Mouse (Mus musculus): ENCODE results near the gene Skap1. TPM values are rescaled to one million over a fixed set of nuclear protein-coding genes. Genes with fewer than 3 reads are reported as not detected.

The Skap1 gene
- polyA plus RNA-seq, 1 experiment from 2014 or later: 0.35 TPM

- ATAC-seq: no peak
- 30% methylated on average over 9 of the region's 9 CpGs for WGBS (ENCODE audit: insufficient replicate concordance)
Measured at GRCm38 (mm10) chr11:96468048-96468745, 3.8 kb downstream of the Skap1 start.

GRCm38 (mm10) chr11:96482711-96483110 lies 18.3 kb downstream of the Skap1 start:
- no peak overlapping the region for H3K4me2 ChIP-seq (ENCODE audit: low read depth, low read length)
- H3K9me3 ChIP-seq (ENCODE audit: low read length): no peaks in the 10 kb centered on the region
- no peak overlapping the region for H3K27ac ChIP-seq (ENCODE audit: low read depth)
- TF ChIP-seq CTCF (IDR thresholded peaks at IDR 0.05; ENCODE audit: low read depth): no peak
- no peak for TF ChIP-seq EP300 (IDR thresholded peaks at IDR 0.05; ENCODE audit: low read depth)
- 58% methylated on average over 3 of the region's 3 CpGs for WGBS (ENCODE audit: insufficient replicate concordance)
- H3K4me3 ChIP-seq (ENCODE audit: low read depth, low read length): no peak overlapping the region
- ATAC-seq: no peak
- H3K9ac ChIP-seq (replicated peaks): no peak overlapping the region
- H3K36me3 ChIP-seq (replicated peaks; ENCODE audit: insufficient read depth, low read length): no peaks in the 10 kb centered on the region
- DNase-seq: no peak
- 0 out of 2 replicates have a peak, but pooled peaks cover 3% of the 10 kb centered on the region for H3K27me3 ChIP-seq (ENCODE audit: insufficient read depth, low read length)
- H3K4me1 ChIP-seq (ENCODE audit: insufficient read depth): no peaks in the 10 kb centered on the region

More at GRCm38 (mm10) chr11:96468048-96468745, 3.8 kb downstream of the Skap1 start:
- Histone ChIP-seq H3K9ac (replicated peaks) (no peak overlapping the region), H3K36me3 (replicated peaks; ENCODE audit: insufficient read depth, low read length) (no peaks in the 10 kb centered on the region), H3K4me1 (ENCODE audit: insufficient read depth) (no peaks in the 10 kb centered on the region), H3K27ac (ENCODE audit: low read depth) (no peak overlapping the region), H3K4me2 (ENCODE audit: low read depth, low read length) (no peak overlapping the region), H3K4me3 (ENCODE audit: low read depth, low read length) (no peak overlapping the region), H3K27me3 (ENCODE audit: insufficient read depth, low read length) (peaks cover 30% of the 10 kb centered on the region), H3K9me3 (ENCODE audit: low read length) (no peaks in the 10 kb centered on the region)
- DNase-seq: no peak
- no peak for TF ChIP-seq EP300 (IDR thresholded peaks at IDR 0.05; ENCODE audit: low read depth)
- no peak for TF ChIP-seq CTCF (IDR thresholded peaks at IDR 0.05; ENCODE audit: low read depth)

GRCm38 (mm10) chr11:96483179-96483578 lies 18.8 kb downstream of the Skap1 start:
- 0 out of 2 replicates have a peak, but pooled peaks cover 3% of the 10 kb centered on the region for H3K27me3 ChIP-seq (ENCODE audit: insufficient read depth, low read length)
- no peak overlapping the region for H3K4me3 ChIP-seq (ENCODE audit: low read depth, low read length)
- TF ChIP-seq CTCF (IDR thresholded peaks at IDR 0.05; ENCODE audit: low read depth) (no peak), EP300 (IDR thresholded peaks at IDR 0.05; ENCODE audit: low read depth) (no peak)
- no peak overlapping the region for H3K4me2 ChIP-seq (ENCODE audit: low read depth, low read length)
- no peak for DNase-seq
- H3K4me1 ChIP-seq (ENCODE audit: insufficient read depth): no peaks in the 10 kb centered on the region
- no peaks in the 10 kb centered on the region for H3K36me3 ChIP-seq (replicated peaks; ENCODE audit: insufficient read depth, low read length)
- no peaks in the 10 kb centered on the region for H3K9me3 ChIP-seq (ENCODE audit: low read length)
- H3K27ac ChIP-seq (ENCODE audit: low read depth): no peak overlapping the region
- H3K9ac ChIP-seq (replicated peaks): no peak overlapping the region
- ATAC-seq: no peak

- WGBS (ENCODE audit: insufficient replicate concordance): 54% methylated on average over 8 of the region's 8 CpGs
- H3K4me3 ChIP-seq (ENCODE audit: low read depth, low read length): no peak overlapping the region
- TF ChIP-seq CTCF (IDR thresholded peaks at IDR 0.05; ENCODE audit: low read depth) (no peak), EP300 (IDR thresholded peaks at IDR 0.05; ENCODE audit: low read depth) (no peak)
- DNase-seq (no peak), ATAC-seq (no peak)
- no peaks in the 10 kb centered on the region for H3K9me3 ChIP-seq (ENCODE audit: low read length)
- H3K36me3 ChIP-seq (replicated peaks; ENCODE audit: insufficient read depth, low read length): no peaks in the 10 kb centered on the region
- H3K27me3 ChIP-seq (ENCODE audit: insufficient read depth, low read length): 0 out of 2 replicates have a peak, but pooled peaks cover 3% of the 10 kb centered on the region
- H3K27ac ChIP-seq (ENCODE audit: low read depth): no peak overlapping the region
- no peak overlapping the region for H3K9ac ChIP-seq (replicated peaks)
- H3K4me1 ChIP-seq (ENCODE audit: insufficient read depth): no peaks in the 10 kb centered on the region
- no peak overlapping the region for H3K4me2 ChIP-seq (ENCODE audit: low read depth, low read length)
Measured at GRCm38 (mm10) chr11:96498481-96498880, 34.1 kb downstream of the Skap1 start.

GRCm38 (mm10) chr11:96501042-96501441 lies 36.6 kb downstream of the Skap1 start:
- no peaks in the 10 kb centered on the region for H3K36me3 ChIP-seq (replicated peaks; ENCODE audit: insufficient read depth, low read length)
- no peak for ATAC-seq
- no peak for DNase-seq
- H3K4me1 ChIP-seq (ENCODE audit: insufficient read depth): no peaks in the 10 kb centered on the region
- 52% methylated on average over 6 of the region's 6 CpGs for WGBS (ENCODE audit: insufficient replicate concordance)
- no peak overlapping the region for H3K4me2 ChIP-seq (ENCODE audit: low read depth, low read length)
- no peak overlapping the region for H3K9ac ChIP-seq (replicated peaks)
- 0 out of 2 replicates have a peak, but pooled peaks cover 3% of the 10 kb centered on the region for H3K27me3 ChIP-seq (ENCODE audit: insufficient read depth, low read length)
- no peaks in the 10 kb centered on the region for H3K9me3 ChIP-seq (ENCODE audit: low read length)
- no peak overlapping the region for H3K27ac ChIP-seq (ENCODE audit: low read depth)
- no peak overlapping the region for H3K4me3 ChIP-seq (ENCODE audit: low read depth, low read length)
- TF ChIP-seq EP300 (IDR thresholded peaks at IDR 0.05; ENCODE audit: low read depth): no peak
- no peak for TF ChIP-seq CTCF (IDR thresholded peaks at IDR 0.05; ENCODE audit: low read depth)

- Histone ChIP-seq H3K4me1 (ENCODE audit: insufficient read depth) (no peaks in the 10 kb centered on the region), H3K9me3 (ENCODE audit: low read length) (no peaks in the 10 kb centered on the region), H3K4me3 (ENCODE audit: low read depth, low read length) (no peak overlapping the region), H3K4me2 (ENCODE audit: low read depth, low read length) (no peak overlapping the region), H3K27me3 (ENCODE audit: insufficient read depth, low read length) (0 out of 2 replicates have a peak, but pooled peaks cover 3% of the 10 kb centered on the region), H3K27ac (ENCODE audit: low read depth) (no peak overlapping the region), H3K36me3 (replicated peaks; ENCODE audit: insufficient read depth, low read length) (no peaks in the 10 kb centered on the region), H3K9ac (replicated peaks) (no peak overlapping the region)
- TF ChIP-seq EP300 (IDR thresholded peaks at IDR 0.05; ENCODE audit: low read depth): no peak
- TF ChIP-seq CTCF (IDR thresholded peaks at IDR 0.05; ENCODE audit: low read depth): no peak
- DNase-seq (no peak), ATAC-seq (no peak)
- WGBS (ENCODE audit: insufficient replicate concordance): 60% methylated on average over 3 of the region's 3 CpGs
Measured at GRCm38 (mm10) chr11:96502948-96503347, 38.6 kb downstream of the Skap1 start.

Data from liver, postnatal 0 days (tissue).